7 mouse cellular contexts compared by ENCODE assay signal in the genomic region with DNA sequence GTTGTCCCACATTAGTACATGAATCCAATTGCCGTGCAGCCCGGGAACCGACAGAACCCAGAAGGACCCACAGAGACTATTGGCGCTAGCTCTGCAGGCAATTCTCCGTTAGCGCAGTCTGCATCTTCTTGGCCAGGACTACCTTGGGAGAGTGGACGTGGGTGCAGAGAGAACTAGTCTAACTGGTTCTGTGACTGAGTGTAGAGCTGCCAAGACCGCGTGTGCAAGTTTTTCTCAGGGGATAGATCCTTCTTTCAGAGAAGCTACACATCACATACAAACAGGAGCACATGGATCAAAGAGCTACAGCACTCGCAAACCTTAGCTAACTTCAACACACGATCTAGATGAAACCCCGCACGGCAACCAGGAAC. TPM values are rescaled to one million over a fixed set of nuclear protein-coding genes. Genes with fewer than 3 reads are reported as not detected.
DNase-seq lines count a peak whose midpoint lies in the region; ATAC-seq and TF ChIP-seq lines count a peak whose summit lies in the region.

No protein-coding gene starts in this region.

- TF ChIP-seq CTCF in left cerebral cortex, adult 2 months (IDR thresholded peaks at IDR 0.05): no peak
- no peak for TF ChIP-seq CTCF in cortical plate, adult 2 months (IDR thresholded peaks at IDR 0.05; ENCODE audit: extremely low read depth, insufficient read depth, low read length)

- H3K4me2 ChIP-seq in heart, embryonic 16.5 days (ENCODE audit: low read depth, low read length): peak overlapping the region; percentile 90
- H3K4me2 ChIP-seq in liver, embryonic 11.5 days: peak overlapping the region; percentile 97
- H3K4me2 ChIP-seq in midbrain, embryonic 16.5 days (ENCODE audit: low read length): peak overlapping the region; percentile 79

- H3K4me3 ChIP-seq in left cerebral cortex, adult 2 months: peak overlapping the region; percentile 78
- H3K4me3 ChIP-seq in cortical plate, adult 2 months (ENCODE audit: insufficient read depth, low read length): peak overlapping the region; percentile 63
- H3K4me3 ChIP-seq in heart, embryonic 16.5 days (ENCODE audit: low read length): peak overlapping the region; percentile 79
- H3K4me3 ChIP-seq in liver, embryonic 11.5 days (ENCODE audit: low read depth, low read length): peak overlapping the region; percentile 83
- peak overlapping the region; percentile 79 for H3K4me3 ChIP-seq in midbrain, embryonic 16.5 days (ENCODE audit: low read depth, low read length)

- no peak for TF ChIP-seq POLR2A in cortical plate, adult 2 months (IDR thresholded peaks at IDR 0.05; ENCODE audit: extremely low read depth, insufficient read depth, low read length)

- H3K9ac ChIP-seq in heart, embryonic 16.5 days (ENCODE audit: low read length): peak overlapping the region; percentile 81
- peak overlapping the region; percentile 64 for H3K9ac ChIP-seq in liver, embryonic 11.5 days (ENCODE audit: low read depth, low read length)
- peak overlapping the region; percentile 74 for H3K9ac ChIP-seq in midbrain, embryonic 16.5 days (ENCODE audit: low read depth, low read length)

- under 1% methylated on average over 13 of the region's 13 CpGs for WGBS in heart, embryonic 16.5 days
- 2% methylated on average over 13 of the region's 13 CpGs for WGBS in liver, embryonic 11.5 days
- under 1% methylated on average over 13 of the region's 13 CpGs for WGBS in midbrain, embryonic 16.5 days

- H3K27me3 ChIP-seq in heart, embryonic 16.5 days (ENCODE audit: control insufficient read depth, insufficient read depth, low read length): no peaks in the 10 kb centered on the region
- H3K27me3 ChIP-seq in liver, embryonic 11.5 days (replicated peaks; ENCODE audit: control insufficient read depth, insufficient read depth, low read length): no peaks in the 10 kb centered on the region
- H3K27me3 ChIP-seq in midbrain, embryonic 16.5 days (ENCODE audit: control insufficient read depth, insufficient read depth, low read depth, low read length): no peaks in the 10 kb centered on the region

- no peaks in the 10 kb centered on the region for H3K4me1 ChIP-seq in cortical plate, adult 2 months (ENCODE audit: control insufficient read depth, insufficient read depth, low read length)
- H3K4me1 ChIP-seq in heart, embryonic 16.5 days (ENCODE audit: control insufficient read depth, insufficient read depth, low read length): peaks cover 23% of the 10 kb centered on the region
- peaks cover 10% of the 10 kb centered on the region for H3K4me1 ChIP-seq in liver, embryonic 11.5 days (replicated peaks; ENCODE audit: control insufficient read depth, insufficient read depth, low read length)
- H3K4me1 ChIP-seq in midbrain, embryonic 16.5 days (ENCODE audit: control insufficient read depth, insufficient read depth, low read length): peaks cover 14% of the 10 kb centered on the region

- ATAC-seq in heart, embryonic 16.5 days (replicated peaks; ENCODE audit: extremely low read depth, insufficient read depth, low FRiP score): peak; percentile 41
- no peak for ATAC-seq in liver, embryonic 11.5 days (replicated peaks; ENCODE audit: low FRiP score)
- ATAC-seq in midbrain, embryonic 16.5 days: peak; percentile 57

- H3K36me3 ChIP-seq in heart, embryonic 16.5 days (ENCODE audit: control insufficient read depth, insufficient read depth): no peaks in the 10 kb centered on the region
- no peaks in the 10 kb centered on the region for H3K36me3 ChIP-seq in liver, embryonic 11.5 days (ENCODE audit: control insufficient read depth, insufficient read depth, low read length)
- no peaks in the 10 kb centered on the region for H3K36me3 ChIP-seq in midbrain, embryonic 16.5 days (ENCODE audit: control insufficient read depth, insufficient read depth, low read length)

- intact Hi-C loops in left cerebral cortex, adult 2 months (cut with DNase I): loop anchor here (1.0 to 2.0 kb wide), 3 partner anchors 26 to 65 kb away; a partner anchor contains a TSS

- no peaks in the 10 kb centered on the region for H3K9me3 ChIP-seq in heart, embryonic 16.5 days (replicated peaks; ENCODE audit: control insufficient read depth, low read length)
- no peaks in the 10 kb centered on the region for H3K9me3 ChIP-seq in liver, embryonic 11.5 days (ENCODE audit: control insufficient read depth, low read length)
- H3K9me3 ChIP-seq in midbrain, embryonic 16.5 days (replicated peaks; ENCODE audit: control insufficient read depth, low read length, poor library complexity, severe bottlenecking): no peaks in the 10 kb centered on the region

- peak; percentile 18 to 31 for DNase-seq in left cerebral cortex, adult 2 months (ENCODE audit: extremely low spot score in 1 of 2, low spot score in 2 of 2)
- no peak for DNase-seq in left cerebral cortex, adult 11 months (ENCODE audit: low spot score)
- no peak for DNase-seq in liver, embryonic 11.5 days (ENCODE audit: low spot score)
- DNase-seq in urinary bladder, postnatal 25 days (ENCODE audit: low spot score): no peak

- peak overlapping the region; percentile 55 for H3K27ac ChIP-seq in left cerebral cortex, adult 2 months
- H3K27ac ChIP-seq in cortical plate, adult 2 months (ENCODE audit: insufficient read depth, low read length): 0 out of 2 replicates have a peak overlapping the region, but pooled peaks have one; percentile 5
- H3K27ac ChIP-seq in heart, embryonic 16.5 days (ENCODE audit: low read length): peak overlapping the region; percentile 91
- H3K27ac ChIP-seq in liver, embryonic 11.5 days (ENCODE audit: low read depth, low read length): peak overlapping the region; percentile 81
- H3K27ac ChIP-seq in midbrain, embryonic 16.5 days (ENCODE audit: low read length): peak overlapping the region; percentile 83

RNA-seq across cellular contexts. Expression of a gene that starts 0.4 kb away (rescaled TPM):
- total RNA-seq in left cerebral cortex, adult 2 months (2021): 10 to 100 TPM; 14.3 to 15.2 TPM
- 21.5 and 22.4 TPM in 2 replicates for polyA plus RNA-seq in cortical plate, adult 2 months (2012; rRNA removed)
- polyA plus RNA-seq in heart, embryonic 16.5 days (2015; fragmentation: Nextera tagmentation; extraction: Ambion mirVana): 26.9 and 28.1 TPM in 2 replicates
- 17.7 and 18.2 TPM in 2 replicates for polyA plus RNA-seq in liver, embryonic 11.5 days (2014; fragmentation: Nextera tagmentation; extraction: Ambion mirVana)
- 13.4 and 15.8 TPM in 2 replicates for polyA plus RNA-seq in midbrain, embryonic 16.5 days (2015; fragmentation: Nextera tagmentation; extraction: Ambion mirVana)

RNA-seq across cellular contexts. Expression of a gene that starts 27.0 kb away (rescaled TPM):
- 10 to 100 TPM; 36.6 to 38.4 TPM for total RNA-seq in left cerebral cortex, adult 2 months (2021)
- polyA plus RNA-seq in cortical plate, adult 2 months (2012; rRNA removed): 49.2 and 50.5 TPM in 2 replicates
- polyA plus RNA-seq in heart, embryonic 16.5 days (2015; fragmentation: Nextera tagmentation; extraction: Ambion mirVana): 31.5 and 34.3 TPM in 2 replicates
- 85.0 and 87.2 TPM in 2 replicates for polyA plus RNA-seq in liver, embryonic 11.5 days (2014; fragmentation: Nextera tagmentation; extraction: Ambion mirVana)
- polyA plus RNA-seq in midbrain, embryonic 16.5 days (2015; fragmentation: Nextera tagmentation; extraction: Ambion mirVana): 63.0 and 67.3 TPM in 2 replicates

RNA-seq across cellular contexts. Expression of a gene that starts 32.3 kb away (rescaled TPM):
- 10 to 100 TPM; 60.8 to 62.0 TPM for total RNA-seq in left cerebral cortex, adult 2 months (2021)
- polyA plus RNA-seq in cortical plate, adult 2 months (2012; rRNA removed): 32.4 and 35.3 TPM in 2 replicates
- polyA plus RNA-seq in heart, embryonic 16.5 days (2015; fragmentation: Nextera tagmentation; extraction: Ambion mirVana): 39.4 and 42.6 TPM in 2 replicates
- polyA plus RNA-seq in liver, embryonic 11.5 days (2014; fragmentation: Nextera tagmentation; extraction: Ambion mirVana): 21.4 and 21.7 TPM in 2 replicates
- polyA plus RNA-seq in midbrain, embryonic 16.5 days (2015; fragmentation: Nextera tagmentation; extraction: Ambion mirVana): 55.4 and 57.8 TPM in 2 replicates

RNA-seq across cellular contexts. Expression of a gene that starts 33.9 kb away (rescaled TPM):
- total RNA-seq in left cerebral cortex, adult 2 months (2021): 10 to 100 TPM; 20.9 to 21.4 TPM
- 32.9 and 33.4 TPM in 2 replicates for polyA plus RNA-seq in cortical plate, adult 2 months (2012; rRNA removed)
- 37.4 and 40.0 TPM in 2 replicates for polyA plus RNA-seq in heart, embryonic 16.5 days (2015; fragmentation: Nextera tagmentation; extraction: Ambion mirVana)
- polyA plus RNA-seq in liver, embryonic 11.5 days (2014; fragmentation: Nextera tagmentation; extraction: Ambion mirVana): 27.1 and 29.1 TPM in 2 replicates
- polyA plus RNA-seq in midbrain, embryonic 16.5 days (2015; fragmentation: Nextera tagmentation; extraction: Ambion mirVana): 22.6 and 27.0 TPM in 2 replicates

RNA-seq across cellular contexts. Expression of a gene that starts 35.1 kb away (rescaled TPM):
- total RNA-seq in left cerebral cortex, adult 2 months (2021): 10 to 100 TPM; 11.3 to 15.1 TPM
- 17.7 and 18.5 TPM in 2 replicates for polyA plus RNA-seq in cortical plate, adult 2 months (2012; rRNA removed)
- 0.22 and 0.40 TPM in 2 replicates for polyA plus RNA-seq in heart, embryonic 16.5 days (2015; fragmentation: Nextera tagmentation; extraction: Ambion mirVana)
- polyA plus RNA-seq in liver, embryonic 11.5 days (2014; fragmentation: Nextera tagmentation; extraction: Ambion mirVana): 0.16 and 0.23 TPM in 2 replicates
- polyA plus RNA-seq in midbrain, embryonic 16.5 days (2015; fragmentation: Nextera tagmentation; extraction: Ambion mirVana): 0.26 and 0.27 TPM in 2 replicates

Comparison
In these comparisons a context has a peak if more than half of its experiments do, and no peak if none do; other contexts are left out.
1. DNase-seq: peak in left cerebral cortex, adult 2 months (2 of 2); none in left cerebral cortex, adult 11 months (single experiment), liver, embryonic 11.5 days (single experiment) and urinary bladder, postnatal 25 days (single experiment).
2. H3K27ac ChIP-seq: peak in every context shown above with its lines; median percentile 91 in heart, embryonic 16.5 days; 83 in midbrain, embryonic 16.5 days; 81 in liver, embryonic 11.5 days; 55 in left cerebral cortex, adult 2 months; 5 in cortical plate, adult 2 months.
3. Peak in every context shown above with its lines, with median percentiles within 50 percentile points of each other: H3K4me3 ChIP-seq, H3K4me2 ChIP-seq and H3K9ac ChIP-seq.